Mouse (Mus musculus): ENCODE measurements around the gene Lgals7.
"Not testable (repeated sequence)": the region's sequence is repeated elsewhere in the genome, so short reads cannot be mapped to it uniquely, and the experiment has no call there.

Gene Lgals7

DNA sequence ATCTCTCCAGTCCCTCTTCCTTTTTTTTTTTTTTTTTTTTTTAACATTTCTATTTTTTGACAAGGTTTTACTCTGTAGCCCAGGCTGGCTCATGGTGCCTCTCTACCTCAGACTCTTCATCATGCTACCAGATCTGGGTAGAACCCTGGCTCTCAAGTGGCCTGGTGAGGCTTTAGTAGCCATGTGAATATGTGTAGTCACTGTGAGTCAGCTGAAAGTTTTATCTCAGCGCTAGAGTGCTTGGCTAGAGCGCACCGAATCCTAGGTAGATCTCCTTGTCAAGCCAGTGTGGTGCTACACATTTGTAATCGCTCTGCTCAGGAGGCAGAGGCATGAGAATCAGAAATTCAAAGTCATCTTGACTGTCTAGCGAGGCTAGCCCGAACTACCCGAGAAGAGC lies 13.5 kb downstream of the Lgals7 start:
- no peak for DNase-seq (ENCODE audit: low read depth, low spot score)

DNA sequence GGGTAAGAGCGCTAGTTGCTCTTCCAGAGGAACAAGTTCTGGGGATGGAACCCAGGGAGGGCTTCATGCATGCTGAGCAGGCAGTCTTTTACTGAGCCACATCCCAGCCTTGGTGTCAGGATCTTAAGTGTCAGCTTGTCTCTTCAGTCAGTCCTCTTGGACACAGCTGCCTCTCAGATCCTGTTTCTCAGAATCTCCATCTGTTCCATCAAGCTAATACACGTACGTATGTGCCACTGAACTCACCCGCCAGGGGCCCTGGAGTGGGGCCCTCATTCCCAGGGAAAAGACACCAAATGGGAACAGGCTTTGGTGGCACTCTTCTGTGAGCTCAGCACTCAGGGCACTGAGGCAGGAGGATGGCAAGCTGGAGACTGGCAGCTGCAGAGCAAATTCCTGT lies 14.2 kb downstream of the Lgals7 start:
- no peak for DNase-seq (ENCODE audit: low read depth, low spot score)

DNA sequence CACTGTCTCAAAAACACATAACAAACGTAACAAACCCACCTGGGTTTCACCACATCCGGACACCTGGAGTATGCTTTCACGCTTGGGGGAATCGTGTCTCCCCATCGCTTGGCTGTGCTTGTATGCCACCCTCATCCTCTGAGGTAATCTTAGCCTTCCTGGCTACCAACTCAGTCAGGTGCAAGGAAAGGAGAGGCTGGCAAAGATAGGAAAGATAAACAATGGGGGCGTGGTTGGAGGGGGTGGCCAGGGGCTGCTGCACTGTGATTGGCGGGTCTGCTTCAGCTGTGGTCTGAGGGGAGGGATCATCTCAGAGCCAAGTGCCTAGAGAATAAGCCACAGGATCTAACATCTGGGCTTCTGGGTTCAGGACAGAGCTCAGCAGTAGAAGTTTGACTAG lies 16.0 kb downstream of the Lgals7 start:
- DNase-seq (ENCODE audit: low read depth, low spot score) = no peak

DNA sequence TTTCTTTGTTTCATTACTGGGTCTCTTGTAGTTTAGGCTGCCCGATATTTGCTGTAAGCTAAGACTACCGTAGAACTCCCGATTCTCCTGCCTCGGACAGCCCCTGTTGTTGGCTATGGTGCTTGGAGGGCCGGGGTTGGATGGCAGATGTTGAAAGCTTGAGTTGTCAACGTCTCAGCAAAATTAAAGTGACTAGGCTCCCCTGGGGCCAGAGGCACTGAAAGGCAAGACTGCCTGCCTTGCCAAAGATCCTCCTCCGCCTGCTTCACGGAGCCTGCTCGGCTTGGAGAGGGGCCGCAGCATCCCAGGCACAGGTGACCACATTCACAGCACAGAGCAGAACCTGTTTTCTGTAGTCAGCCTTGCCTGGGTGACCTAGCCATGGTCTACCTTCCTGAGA lies 16.9 kb downstream of the Lgals7 start:
- no peak for DNase-seq (ENCODE audit: low read depth, low spot score)

DNA sequence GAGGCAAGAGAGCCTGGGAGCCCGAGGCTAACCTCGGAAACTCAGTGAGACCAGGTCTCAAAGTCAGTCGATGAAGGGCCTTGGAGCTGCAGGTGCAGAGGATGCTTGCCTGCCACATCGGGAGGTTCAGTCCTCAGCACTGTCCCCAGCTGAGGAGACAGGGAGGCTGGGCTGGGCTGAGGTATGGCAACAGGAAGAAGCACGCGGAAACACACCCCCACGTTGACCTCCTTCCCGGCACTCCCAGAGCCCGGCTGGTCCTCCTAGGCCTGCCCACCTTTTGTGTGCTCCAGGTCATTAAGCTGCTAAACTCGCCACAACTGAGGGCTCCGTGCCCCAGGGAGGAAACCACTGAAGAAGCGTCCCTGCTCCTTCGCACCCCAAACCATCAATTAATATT lies 17.5 kb downstream of the Lgals7 start, which contains the start of gene Capn12:
Capn12 (plus strand) TSS at position 224 of the 400 bp plus-strand sequence.
- no peak for DNase-seq (ENCODE audit: low read depth, low spot score)

- DNase-seq (ENCODE audit: low read depth, low spot score) = no peak
Observed at GRCm38 (mm10) chr7:28883039-28883438, 19.4 kb downstream of the Lgals7 start.

DNA sequence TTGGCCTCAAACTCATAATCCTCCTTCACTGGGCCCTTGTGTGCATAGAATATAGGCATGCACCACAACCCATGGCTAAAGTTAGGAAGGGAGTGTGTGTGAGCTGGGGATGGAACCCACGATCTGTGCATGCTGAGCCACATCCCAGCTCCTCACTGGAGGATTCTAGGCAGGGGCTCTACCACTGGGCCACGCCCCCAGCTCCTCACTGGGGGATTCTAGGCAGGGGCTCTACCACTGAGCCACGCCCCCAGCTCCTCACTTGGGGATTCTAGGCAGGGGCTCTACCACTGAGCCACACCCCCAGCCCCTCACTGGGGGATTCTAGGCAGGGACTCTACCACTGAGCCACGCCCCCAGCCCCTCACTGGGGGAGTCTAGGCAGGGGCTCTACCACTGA lies 20.1 kb downstream of the Lgals7 start:
- not testable (repeated sequence) for DNase-seq (ENCODE audit: low read depth, low spot score)

GRCm38 (mm10) chr7:28886486-28886885 lies 22.8 kb downstream of the Lgals7 start:
- DNase-seq (ENCODE audit: low read depth, low spot score) = no peak

DNA sequence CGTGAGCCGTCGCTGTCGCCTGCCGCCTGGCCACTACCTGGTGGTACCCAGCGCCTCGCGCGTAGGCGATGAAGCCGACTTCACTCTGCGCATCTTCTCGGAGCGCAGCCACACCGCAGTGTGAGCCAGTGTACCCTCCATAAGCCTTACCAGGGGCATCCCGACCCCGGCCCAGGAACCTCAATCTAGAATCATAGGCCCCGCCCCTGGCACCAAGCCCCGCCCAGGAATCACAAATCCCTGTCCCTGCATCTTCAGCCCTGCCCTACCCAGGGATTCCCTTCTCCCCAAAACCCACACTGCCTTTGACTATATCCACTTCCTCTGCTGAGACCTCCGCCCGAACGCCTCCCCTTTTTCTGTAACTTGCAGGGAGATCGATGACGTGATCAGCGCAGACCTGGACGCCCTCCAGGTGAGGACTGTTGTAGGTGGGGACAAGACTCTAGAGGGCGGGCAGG lies 25.1 kb downstream of the Lgals7 start:
- no peak for DNase-seq (ENCODE audit: low read depth, low spot score)

- DNase-seq (ENCODE audit: low read depth, low spot score) = no peak
Observed at GRCm38 (mm10) chr7:28892601-28893000, 28.9 kb downstream of the Lgals7 start.

DNA sequence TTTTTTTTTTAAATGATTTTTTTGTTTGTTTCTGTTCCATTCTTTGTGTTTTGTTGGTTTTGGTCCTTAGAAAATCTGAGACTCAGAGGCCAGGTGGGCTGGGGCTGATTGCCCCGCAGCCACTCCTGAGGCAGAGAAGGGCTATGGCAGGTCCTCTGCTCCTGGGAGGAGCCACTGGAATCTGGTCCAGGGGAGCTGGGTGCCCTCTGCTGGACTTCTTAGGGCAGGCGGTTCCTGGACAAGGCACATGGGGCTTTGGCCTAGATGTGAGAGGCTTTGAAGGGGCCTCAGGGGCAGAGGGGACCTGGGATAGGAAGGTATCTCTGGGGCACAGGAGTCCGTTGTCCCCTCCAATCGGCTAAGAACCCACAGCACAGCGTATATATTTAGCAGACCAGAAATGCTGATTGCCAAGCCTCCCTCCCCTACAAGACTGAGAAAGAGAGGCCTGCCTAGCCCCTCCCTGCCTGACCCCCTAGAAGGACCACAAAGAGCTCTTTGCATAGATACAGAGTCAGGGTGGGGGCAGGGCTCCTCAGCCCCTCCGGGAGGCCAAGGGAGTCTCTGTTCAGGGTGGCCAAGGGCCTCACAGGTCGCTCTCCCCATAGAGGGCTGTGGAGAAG lies 30.1 kb downstream of the Lgals7 start:
- no peak for DNase-seq (ENCODE audit: low read depth, low spot score)

DNA sequence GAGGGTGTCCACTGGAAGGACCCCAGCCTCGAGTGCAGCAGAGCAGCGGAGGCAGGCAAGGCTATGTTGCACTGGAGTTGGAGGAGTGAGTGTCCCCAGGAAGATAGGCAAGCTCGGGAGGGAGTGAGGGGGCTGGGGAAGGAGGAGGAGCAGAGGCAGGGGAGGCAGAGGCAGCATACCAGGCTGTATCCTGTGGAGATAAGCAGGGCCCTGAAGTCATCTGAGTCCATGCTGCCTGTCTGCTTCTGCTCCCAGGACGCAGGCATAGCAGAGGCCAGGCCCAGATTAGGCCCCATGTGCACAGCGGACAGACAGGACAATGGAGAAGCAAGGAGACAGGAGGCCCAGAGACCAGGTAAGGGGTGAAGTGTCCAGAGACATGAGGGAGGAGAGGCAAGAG lies 31.3 kb downstream of the Lgals7 start:
- DNase-seq (ENCODE audit: low read depth, low spot score) = no peak

- DNase-seq (ENCODE audit: low read depth, low spot score) = no peak
Observed at GRCm38 (mm10) chr7:28897661-28898060, 34.0 kb downstream of the Lgals7 start.

GRCm38 (mm10) chr7:28899972-28900371 lies 36.3 kb downstream of the Lgals7 start:
- no peak for DNase-seq (ENCODE audit: low read depth, low spot score)

DNA sequence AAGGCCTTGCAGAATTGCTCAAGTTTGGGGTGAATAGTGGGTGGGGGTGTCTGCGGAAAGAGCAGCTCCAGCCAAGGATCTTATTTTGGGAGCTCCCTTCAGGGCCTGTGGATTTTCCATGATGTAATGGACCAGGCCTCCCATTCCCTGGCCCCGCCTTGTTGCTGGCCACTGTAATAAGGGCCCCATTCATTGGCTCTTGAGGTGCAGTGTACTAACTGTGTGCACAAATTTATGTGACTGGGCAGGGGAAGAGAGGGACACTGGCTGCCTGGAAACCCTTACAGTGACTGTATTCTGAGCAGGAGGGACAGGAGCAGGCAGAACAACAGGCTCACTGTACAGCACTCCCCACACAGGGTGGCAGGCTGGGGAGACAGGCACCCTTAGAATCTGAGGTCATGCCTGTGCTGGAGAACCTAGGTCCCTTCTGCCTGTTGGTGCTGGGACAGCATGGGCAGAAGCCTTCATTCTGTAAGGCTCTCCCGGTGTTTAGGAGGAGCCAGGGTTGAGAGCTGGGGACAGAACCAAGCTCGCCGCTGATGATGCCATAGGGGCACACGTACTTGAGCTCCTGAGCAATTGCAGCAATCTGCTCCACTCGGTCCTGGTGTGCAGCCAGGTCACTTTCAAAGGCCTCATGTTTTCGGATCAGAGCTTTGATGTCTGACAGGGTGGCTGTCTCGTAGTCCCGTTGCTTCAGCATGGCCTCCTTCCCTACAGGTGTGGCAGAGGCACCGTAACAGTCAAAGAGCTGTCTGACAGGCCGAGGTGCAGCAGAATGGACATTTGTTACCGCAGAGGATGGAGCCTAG lies 37.9 kb downstream of the Lgals7 start:
- DNase-seq (ENCODE audit: low read depth, low spot score) = no peak

GRCm38 (mm10) chr7:28902180-28902579 lies 38.5 kb downstream of the Lgals7 start:
- no peak for DNase-seq (ENCODE audit: low read depth, low spot score)

DNA sequence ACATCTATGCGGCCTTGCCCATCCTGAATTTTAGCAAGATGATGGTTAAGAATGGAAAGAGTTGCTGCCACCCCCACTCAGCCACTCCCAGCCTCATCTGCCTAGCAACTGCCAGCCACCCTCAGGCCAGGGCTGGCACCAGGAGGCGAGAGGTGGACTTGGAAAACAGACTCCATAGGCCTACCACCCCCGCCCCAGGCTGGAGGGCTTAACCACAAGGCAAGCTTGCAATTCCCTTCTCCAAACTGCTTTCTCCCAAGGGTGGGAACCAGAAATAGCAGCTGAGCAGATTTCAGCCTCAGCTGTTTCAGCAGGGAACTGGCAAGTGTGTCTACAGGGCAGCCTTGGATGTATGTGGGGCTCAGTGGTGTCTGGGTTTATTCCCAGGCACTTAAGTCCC lies 39.2 kb downstream of the Lgals7 start:
- no peak for DNase-seq (ENCODE audit: low read depth, low spot score)

GRCm38 (mm10) chr7:28903778-28904177 lies 40.1 kb downstream of the Lgals7 start:
- no peak for DNase-seq (ENCODE audit: low read depth, low spot score)

- no peak for DNase-seq (ENCODE audit: low read depth, low spot score)
Observed at GRCm38 (mm10) chr7:28907195-28907594, 43.5 kb downstream of the Lgals7 start.

- DNase-seq (ENCODE audit: low read depth, low spot score) = no peak
Observed at GRCm38 (mm10) chr7:28911632-28912031, 48.0 kb downstream of the Lgals7 start.

DNA sequence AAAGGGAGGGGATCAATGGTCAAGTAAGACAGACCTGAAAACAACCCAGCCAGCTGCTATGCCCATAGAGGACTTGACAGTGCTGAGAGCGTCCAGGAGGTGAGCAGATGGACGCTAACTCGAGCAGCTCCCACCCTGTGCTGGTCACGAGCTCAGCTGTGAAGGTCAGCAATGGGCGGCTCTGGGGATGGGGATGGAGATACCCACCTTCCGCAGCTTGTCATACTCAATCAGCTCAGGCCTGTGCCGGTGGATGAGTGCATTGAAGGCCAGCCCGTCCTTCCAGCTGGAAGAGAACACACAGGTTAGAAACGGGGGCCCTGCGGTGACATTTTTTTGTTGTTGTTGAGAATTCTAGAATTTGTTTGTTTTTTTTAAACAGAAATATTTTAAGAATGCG lies 49.5 kb downstream of the Lgals7 start:
- DNase-seq (ENCODE audit: low read depth, low spot score) = no peak

All from brain, embryonic 18.5 days (tissue).